ENCODE assay signal across 10 mouse cellular contexts in the genomic region with DNA sequence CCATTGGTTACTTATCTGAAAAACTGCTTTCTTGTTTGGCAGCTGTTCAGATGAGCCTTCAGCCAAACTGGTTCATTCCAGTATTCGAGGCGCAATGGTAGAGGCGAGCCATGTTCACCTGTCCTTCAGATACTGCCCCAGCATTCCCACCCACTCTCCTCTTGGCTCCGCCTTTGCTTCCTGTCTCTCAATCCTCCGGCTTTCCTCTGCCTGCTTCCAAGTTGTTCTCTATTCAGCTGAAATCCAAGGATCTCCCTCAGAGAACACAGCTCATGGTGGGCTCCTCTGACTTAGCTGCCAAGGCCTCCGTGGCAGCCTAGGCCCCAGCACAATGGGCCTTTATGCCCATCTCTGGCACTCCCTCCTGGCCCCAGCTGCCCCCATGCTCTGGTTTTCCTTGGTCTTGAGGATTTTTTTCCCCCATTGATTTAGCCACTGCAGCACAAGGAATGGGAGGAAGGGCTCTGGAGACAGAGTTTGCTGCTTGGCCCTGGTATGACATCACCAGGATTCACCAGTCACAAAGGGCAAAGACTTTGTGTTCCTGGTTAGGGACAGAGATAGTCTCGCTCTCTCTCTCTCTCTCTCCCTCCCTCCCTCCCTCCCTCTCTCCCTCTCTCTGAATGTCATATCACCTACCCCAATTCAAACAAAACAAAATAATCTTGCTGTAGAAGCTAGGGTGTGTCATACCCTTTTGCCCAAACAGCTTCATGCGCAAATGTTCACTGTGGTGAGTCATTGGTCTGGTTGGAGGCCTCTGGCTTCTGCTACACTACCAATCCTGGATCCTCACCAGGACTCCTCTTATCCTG.
DNase-seq lines count a peak whose midpoint lies in the region; ATAC-seq and TF ChIP-seq lines count a peak whose summit lies in the region.
"Had no signal": no experiment of that assay in that cellular context is flagged by ENCODE, and none has a peak within 500 bp of the region (broad histone marks: within the 10 kb centered on the region; RNA-seq: fewer than 3 reads in every experiment).

No protein-coding gene starts in this region.

- no peaks in the 10 kb centered on the region for H3K4me1 ChIP-seq in embryonic facial prominence, embryonic 14.5 days (ENCODE audit: control insufficient read depth, insufficient read depth, low read length)
- H3K4me1 ChIP-seq in embryonic facial prominence, embryonic 10.5 days = no peaks in the 10 kb centered on the region
- no peaks in the 10 kb centered on the region for H3K4me1 ChIP-seq in midbrain, postnatal 0 days (ENCODE audit: insufficient read depth, low read length)
- H3K4me1 ChIP-seq: embryonic facial prominence, embryonic 12.5 days; liver, embryonic 13.5 days had no signal

- no peak overlapping the region for H3K9ac ChIP-seq in embryonic facial prominence, embryonic 14.5 days (ENCODE audit: low read depth, low read length)
- H3K9ac ChIP-seq in midbrain, postnatal 0 days (replicated peaks; ENCODE audit: low read length, poor library complexity, severe bottlenecking) = no peak overlapping the region
- H3K9ac ChIP-seq: embryonic facial prominence, embryonic 12.5 days; liver, embryonic 13.5 days had no signal

- no peak overlapping the region for H3K27ac ChIP-seq in embryonic facial prominence, embryonic 14.5 days (replicated peaks; ENCODE audit: low read depth, low read length)
- no peak overlapping the region for H3K27ac ChIP-seq in embryonic facial prominence, embryonic 10.5 days (replicated peaks)
- peak overlapping the region; percentile 47 for H3K27ac ChIP-seq in midbrain, postnatal 0 days (ENCODE audit: low read depth, low read length)
- H3K27ac ChIP-seq: embryonic facial prominence, embryonic 12.5 days; liver, embryonic 13.5 days had no signal

- peak; percentile 19 for DNase-seq in embryonic facial prominence, embryonic 14.5 days (ENCODE audit: low spot score)
- DNase-seq in embryonic facial prominence, embryonic 10.5 days (ENCODE audit: low spot score) = no peak
- DNase-seq in right cerebral cortex, adult 18-20 months = peak; percentile 35
- no peak for DNase-seq in right cerebral cortex, postnatal 14 days
- DNase-seq in kidney, adult 9 months = peak; percentile 47
- peak; percentile 90 for DNase-seq in midbrain, postnatal 0 days (ENCODE audit: low spot score)
- DNase-seq in thymus, postnatal 36 days = no peak
- DNase-seq in gastrocnemius, adult 8-10 months (ENCODE audit: low spot score in 2 of 2) = no peak
- DNase-seq: liver, embryonic 13.5 days had no signal

- 69% methylated on average over 8 of the region's 8 CpGs for WGBS in embryonic facial prominence, embryonic 14.5 days
- WGBS in embryonic facial prominence, embryonic 10.5 days = 79% methylated on average over 8 of the region's 8 CpGs
- 73% methylated on average over 8 of the region's 8 CpGs for WGBS in midbrain, postnatal 0 days

- H3K27me3 ChIP-seq in embryonic facial prominence, embryonic 14.5 days (replicated peaks; ENCODE audit: control insufficient read depth, insufficient read depth, low read length) = no peaks in the 10 kb centered on the region
- H3K27me3 ChIP-seq in embryonic facial prominence, embryonic 10.5 days (replicated peaks; ENCODE audit: low read depth, poor library complexity, severe bottlenecking) = no peaks in the 10 kb centered on the region
- H3K27me3 ChIP-seq in midbrain, postnatal 0 days (ENCODE audit: insufficient read depth, low read length) = no peaks in the 10 kb centered on the region
- H3K27me3 ChIP-seq: embryonic facial prominence, embryonic 12.5 days; liver, embryonic 13.5 days had no signal

- H3K36me3 ChIP-seq in embryonic facial prominence, embryonic 14.5 days (ENCODE audit: control insufficient read depth, insufficient read depth, low read length) = no peaks in the 10 kb centered on the region
- H3K36me3 ChIP-seq in embryonic facial prominence, embryonic 10.5 days (replicated peaks) = no peaks in the 10 kb centered on the region
- H3K36me3 ChIP-seq in midbrain, postnatal 0 days (ENCODE audit: insufficient read depth, low read length) = no peaks in the 10 kb centered on the region
- H3K36me3 ChIP-seq: embryonic facial prominence, embryonic 12.5 days; liver, embryonic 13.5 days had no signal

- TF ChIP-seq CTCF in midbrain, postnatal 0 days (IDR thresholded peaks at IDR 0.05) = no peak

- H3K4me3 ChIP-seq in embryonic facial prominence, embryonic 14.5 days (ENCODE audit: low read depth, low read length) = no peak overlapping the region
- H3K4me3 ChIP-seq in embryonic facial prominence, embryonic 10.5 days = no peak overlapping the region
- no peak overlapping the region for H3K4me3 ChIP-seq in midbrain, postnatal 0 days (ENCODE audit: low read depth, low read length)
- H3K4me3 ChIP-seq: embryonic facial prominence, embryonic 12.5 days; liver, embryonic 13.5 days had no signal

- H3K4me2 ChIP-seq in embryonic facial prominence, embryonic 14.5 days (ENCODE audit: low read depth, low read length) = no peak overlapping the region
- no peak overlapping the region for H3K4me2 ChIP-seq in midbrain, postnatal 0 days (ENCODE audit: low read depth, low read length, poor library complexity, severe bottlenecking)
- H3K4me2 ChIP-seq: embryonic facial prominence, embryonic 12.5 days; liver, embryonic 13.5 days had no signal

- peak; percentile 30; the same call in 1 of the 2 replicates for ATAC-seq in embryonic facial prominence, embryonic 14.5 days (ENCODE audit: low read depth)
- peak; percentile 83 for ATAC-seq in midbrain, postnatal 0 days (ENCODE audit: low FRiP score)

- no peaks in the 10 kb centered on the region for H3K9me3 ChIP-seq in embryonic facial prominence, embryonic 14.5 days (ENCODE audit: control insufficient read depth, low read length)
- H3K9me3 ChIP-seq in embryonic facial prominence, embryonic 10.5 days = no peaks in the 10 kb centered on the region
- no peaks in the 10 kb centered on the region for H3K9me3 ChIP-seq in midbrain, postnatal 0 days (ENCODE audit: low read length)
- H3K9me3 ChIP-seq: embryonic facial prominence, embryonic 12.5 days; liver, embryonic 13.5 days had no signal

Comparison
In these comparisons a context has a peak if more than half of its experiments do, and no peak if none do; other contexts are left out.
1. DNase-seq: peak in embryonic facial prominence, embryonic 14.5 days (single experiment), right cerebral cortex, adult 18-20 months (single experiment), kidney, adult 9 months (single experiment) and midbrain, postnatal 0 days (single experiment); none in embryonic facial prominence, embryonic 10.5 days (single experiment), right cerebral cortex, postnatal 14 days (single experiment), thymus, postnatal 36 days (0 of 2) and gastrocnemius, adult 8-10 months (0 of 2).